Mouse (Mus musculus): ENCODE data around the gene Chst15.
A peak's percentile ranks its signal among the peaks of the same experiment; 100 is the strongest.

The Chst15 gene

GRCm38 (mm10) chr7:132302508-132303241 lies 14.4 kb downstream of the Chst15 start:
- DNase-seq (ENCODE audit: low spot score in 2 of 2) = no peak

GRCm38 (mm10) chr7:132299661-132300210 lies 17.3 kb downstream of the Chst15 start:
- DNase-seq (ENCODE audit: low spot score in 2 of 2) = no peak

DNA sequence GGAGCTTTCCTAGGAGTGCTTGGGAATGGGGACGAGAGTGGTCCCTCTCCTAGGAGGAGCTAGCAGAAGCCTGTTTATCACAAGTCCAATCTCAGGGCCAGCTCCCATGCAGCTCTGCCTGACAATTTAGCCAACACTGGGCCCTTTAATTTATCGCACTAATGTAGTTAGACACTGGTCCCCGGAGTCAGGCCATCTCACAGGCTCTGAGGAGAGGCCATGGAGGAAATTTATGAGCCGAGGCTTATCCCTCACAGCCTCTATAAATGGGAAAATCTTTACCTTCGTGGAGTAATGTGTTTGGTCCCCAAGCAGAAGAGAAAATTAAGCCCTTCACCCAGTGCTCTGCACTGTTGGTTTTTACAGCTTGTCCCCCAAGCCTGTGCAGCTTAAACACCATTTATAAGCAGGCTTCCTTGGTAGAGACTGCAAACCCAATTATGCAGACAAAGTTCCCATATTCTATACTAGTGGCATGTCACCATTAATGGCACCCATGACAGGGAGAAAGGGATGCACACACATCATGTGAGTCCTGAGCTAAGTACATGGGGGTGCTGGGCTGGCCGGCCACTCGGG lies 18.5 kb downstream of the Chst15 start:
- DNase-seq (ENCODE audit: low spot score in 2 of 2) = no peak

- DNase-seq (ENCODE audit: low spot score in 2 of 2) = no peak
These were observed 20.2 kb downstream of the Chst15 start for GRCm38 (mm10) chr7:132296661-132297443.

DNA sequence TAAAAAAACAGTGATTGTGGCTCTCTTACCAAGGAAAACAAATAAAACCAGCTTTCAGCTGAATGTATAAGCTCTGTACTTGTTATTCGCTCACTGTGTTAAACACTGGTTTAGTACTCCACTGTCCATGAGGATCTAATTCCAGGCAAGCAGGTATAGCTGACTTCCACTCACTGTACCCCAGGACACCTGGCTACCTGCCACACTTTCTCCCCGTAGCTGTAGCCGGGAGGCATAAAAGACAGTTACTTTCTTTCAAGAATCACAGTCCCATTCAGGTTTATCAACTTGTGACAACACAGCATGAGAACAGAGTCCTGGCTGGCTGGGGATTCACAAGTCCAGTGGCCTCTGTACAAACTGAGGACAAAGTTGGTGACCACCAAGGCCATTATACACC lies 20.9 kb downstream of the Chst15 start:
- no peak for DNase-seq (ENCODE audit: low spot score in 2 of 2)

- no peak for DNase-seq (ENCODE audit: low spot score in 2 of 2)
These were observed 29.7 kb downstream of the Chst15 start for GRCm38 (mm10) chr7:132287340-132287664.

DNA sequence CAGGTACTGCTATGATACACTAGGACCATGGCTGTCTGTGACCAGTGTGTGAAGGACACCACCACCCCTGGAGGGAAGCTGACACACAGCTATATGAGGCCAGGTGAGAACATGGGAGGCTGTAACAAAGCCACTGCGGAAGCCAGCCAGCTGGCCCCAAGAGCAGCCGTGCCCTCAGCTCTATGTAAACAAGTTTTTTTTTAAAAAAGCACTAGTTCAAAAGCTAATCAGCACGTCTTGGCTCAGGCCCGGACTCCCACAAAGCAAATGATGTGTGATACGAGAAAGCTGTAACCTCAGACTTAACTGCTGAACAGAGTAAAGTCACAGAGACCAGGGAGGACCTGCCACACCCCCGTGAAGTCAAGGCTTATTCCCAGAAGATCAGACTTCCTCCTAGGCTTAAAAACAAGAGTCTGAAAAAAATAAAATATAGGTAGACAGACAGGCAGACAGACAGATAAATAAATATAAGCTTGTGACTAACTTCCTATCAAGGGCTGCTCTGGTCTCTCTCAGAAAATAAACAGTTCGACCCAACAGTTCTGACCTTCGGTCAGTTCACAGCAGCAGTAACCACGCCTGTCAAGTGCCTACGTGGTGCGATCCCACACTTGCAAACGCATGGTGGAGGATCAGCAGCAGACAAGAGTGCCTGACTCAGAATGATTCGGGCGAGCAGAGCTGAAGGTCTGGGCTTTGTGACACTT lies 30.2 kb downstream of the Chst15 start:
- peak; percentile 23 to 36 for DNase-seq (ENCODE audit: low spot score in 2 of 2)

DNA sequence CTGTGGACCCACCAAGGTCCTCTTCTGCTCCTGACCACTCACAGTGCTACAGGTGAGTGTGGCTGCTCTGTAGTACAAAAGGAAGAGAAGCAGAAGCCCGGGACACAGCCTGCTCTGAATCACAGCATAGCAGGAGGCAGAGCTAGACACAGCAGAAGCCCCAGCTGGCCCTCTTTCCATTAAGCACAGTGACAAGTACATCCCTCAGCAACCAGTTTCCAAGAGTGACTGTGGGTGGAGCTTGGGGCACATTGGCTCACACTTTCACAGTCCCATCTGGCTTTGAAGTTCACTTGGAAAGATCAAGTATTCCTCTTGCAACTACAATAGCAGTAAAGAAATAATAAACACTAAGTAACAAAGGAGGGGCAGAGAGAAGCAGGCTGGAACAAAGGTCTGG lies 32.2 kb downstream of the Chst15 start:
- no peak for DNase-seq (ENCODE audit: low spot score in 2 of 2)

GRCm38 (mm10) chr7:132284048-132284737 lies 32.8 kb downstream of the Chst15 start:
- DNase-seq (ENCODE audit: low spot score in 2 of 2) = no peak

DNA sequence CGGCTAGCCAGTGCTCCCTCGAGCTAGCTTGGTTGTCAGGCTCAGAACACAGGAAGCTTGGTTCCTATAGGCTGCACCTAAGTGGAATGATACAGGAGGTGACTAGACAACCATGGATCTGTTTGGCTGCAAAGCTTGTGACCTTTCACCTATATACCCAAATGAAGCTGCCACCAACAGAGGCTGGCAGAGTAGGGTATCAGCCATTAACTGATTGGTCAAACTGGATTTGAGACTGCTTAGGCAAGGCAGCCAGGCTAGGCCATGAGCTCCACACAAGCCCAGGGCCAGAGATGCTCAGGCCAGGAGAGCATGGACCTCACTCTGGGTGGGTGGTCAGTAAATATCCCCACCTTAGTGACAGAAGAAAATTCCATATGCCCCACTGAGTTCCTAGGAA lies 34.5 kb downstream of the Chst15 start:
- DNase-seq (ENCODE audit: low spot score in 2 of 2) = no peak

DNA sequence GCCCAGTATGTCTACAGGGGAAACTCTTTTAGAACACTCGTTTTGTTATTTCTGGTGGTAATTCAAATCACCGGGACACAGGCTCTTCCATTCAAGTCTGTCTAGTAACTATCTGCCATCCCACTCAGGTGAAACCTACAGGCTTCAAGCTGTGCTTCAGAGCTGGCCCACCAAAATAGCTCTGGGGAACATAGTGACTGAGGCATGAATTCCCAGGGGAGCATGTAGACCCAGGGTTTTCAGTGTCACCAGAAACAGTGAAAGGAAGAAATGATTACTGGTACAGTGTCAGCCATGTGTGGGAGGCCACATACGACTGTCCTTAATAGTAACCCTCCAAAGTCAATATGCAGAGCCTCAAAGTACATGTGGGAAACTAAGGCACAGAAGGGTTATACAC lies 34.9 kb downstream of the Chst15 start:
- no peak for DNase-seq (ENCODE audit: low spot score in 2 of 2)

DNA sequence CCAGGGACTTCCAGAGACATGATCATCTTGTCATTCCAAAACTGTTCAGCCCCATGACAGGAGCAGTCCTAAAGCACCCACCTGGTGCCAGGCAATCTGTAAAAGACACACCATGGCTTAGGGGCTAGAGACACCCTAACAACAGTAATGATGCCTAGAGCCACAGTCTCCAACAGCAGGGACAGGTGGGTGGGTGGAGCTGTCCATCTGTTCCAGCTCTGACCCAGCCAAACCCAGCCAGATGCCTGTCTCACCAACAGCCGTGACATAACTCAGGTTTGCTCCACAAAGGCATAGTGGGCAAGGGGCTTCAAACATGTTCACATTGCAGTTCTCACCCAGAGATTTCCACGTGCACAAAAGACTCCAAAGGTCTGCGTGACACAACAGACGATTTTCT lies 35.3 kb downstream of the Chst15 start:
- no peak for DNase-seq (ENCODE audit: low spot score in 2 of 2)

DNA sequence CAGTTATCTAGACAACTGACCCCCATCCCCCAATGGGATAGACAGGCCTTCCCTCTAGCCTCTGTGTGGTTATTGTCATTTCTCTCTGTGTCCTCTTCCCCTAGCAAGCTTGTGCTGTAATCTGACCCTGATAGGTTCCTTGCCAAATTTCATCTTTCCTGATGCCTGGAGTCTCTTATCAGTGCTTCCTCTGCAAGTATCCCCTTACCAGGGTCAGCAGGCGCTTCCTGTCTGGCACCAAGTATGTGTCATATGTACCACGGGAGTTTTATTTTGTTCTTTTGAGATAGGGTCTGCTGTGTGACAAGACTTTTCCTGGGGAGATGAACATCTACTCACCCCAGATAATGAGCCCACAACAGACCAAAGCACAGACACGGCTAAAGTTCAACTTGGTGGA lies 38.4 kb downstream of the Chst15 start:
- DNase-seq (ENCODE audit: low spot score in 2 of 2) = no peak

- no peak for DNase-seq (ENCODE audit: low spot score in 2 of 2)
These were observed 40.7 kb downstream of the Chst15 start for GRCm38 (mm10) chr7:132276287-132276686.

DNA sequence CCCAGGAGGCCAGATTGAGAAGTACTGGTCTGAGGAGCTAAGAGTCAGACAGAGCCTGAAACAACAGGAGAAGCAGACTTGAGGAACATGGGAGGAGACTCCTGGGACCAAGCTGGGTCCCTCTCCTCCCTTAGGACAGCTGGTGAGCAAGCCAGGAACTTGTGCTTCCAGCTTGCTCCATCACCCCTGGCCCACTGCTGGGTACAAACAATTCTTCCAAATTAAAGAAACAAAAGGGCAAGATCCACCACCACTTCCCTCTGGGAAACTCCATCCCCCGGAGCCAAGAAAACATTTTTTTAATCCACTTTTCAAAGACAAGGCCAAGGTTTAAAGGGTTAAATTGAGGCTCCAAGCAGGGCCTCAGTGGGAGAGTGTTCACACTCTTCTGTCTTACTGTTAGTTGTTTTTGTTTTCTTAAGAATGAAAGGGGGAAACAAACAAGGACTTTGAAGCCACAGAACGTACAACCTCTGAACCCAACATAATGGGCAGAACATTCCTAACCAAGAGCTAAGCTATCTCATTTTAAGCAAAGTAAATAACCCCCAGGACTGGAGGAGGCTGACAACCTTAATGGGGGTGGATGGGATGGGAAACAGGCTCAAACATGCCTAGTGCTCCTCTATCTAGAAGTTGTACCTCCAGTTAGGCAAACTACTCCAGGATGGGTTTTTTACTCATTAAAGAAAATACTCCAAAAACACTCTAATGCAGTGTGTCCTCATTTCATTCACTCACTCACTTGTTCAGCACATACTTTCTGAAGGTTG lies 43.1 kb downstream of the Chst15 start:
- no peak for DNase-seq (ENCODE audit: low spot score in 2 of 2)

DNA sequence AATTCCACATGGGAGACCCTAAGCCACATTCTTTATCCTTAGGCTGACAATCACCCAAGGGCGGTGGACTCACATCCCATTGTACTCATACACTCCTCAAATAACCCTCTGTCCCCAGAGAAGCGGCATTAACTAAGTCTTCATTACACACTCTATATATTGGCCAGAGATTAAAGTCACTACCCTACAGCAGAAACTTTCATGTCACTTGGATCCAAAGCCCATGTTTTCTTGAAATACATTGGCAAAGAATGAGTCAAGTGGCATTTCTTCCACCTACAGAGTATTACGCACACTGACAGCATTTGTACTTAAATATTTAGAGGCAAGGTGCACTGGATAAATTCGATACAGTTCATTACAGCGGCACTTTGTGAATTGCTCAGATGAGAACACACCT lies 44.0 kb downstream of the Chst15 start:
- no peak for DNase-seq (ENCODE audit: low spot score in 2 of 2)

DNA sequence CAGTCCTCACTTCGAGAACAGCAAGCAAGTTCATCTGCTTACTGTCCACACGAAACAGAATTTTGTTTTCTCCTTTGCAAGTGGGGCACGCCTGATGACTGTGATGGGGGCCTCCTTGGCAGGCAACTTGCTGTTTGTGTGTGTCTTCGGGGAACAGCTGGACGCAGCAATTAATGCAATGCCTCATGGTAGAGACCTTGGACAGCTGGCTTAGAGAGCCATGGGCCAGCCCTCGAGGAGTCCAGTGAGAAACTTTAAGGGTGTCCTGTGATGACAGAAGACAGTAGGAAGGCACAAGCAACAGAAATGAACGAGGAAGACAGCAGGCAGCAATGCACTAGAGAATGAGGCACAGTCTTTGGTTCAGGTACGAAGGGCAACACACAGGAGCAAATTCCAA lies 46.7 kb downstream of the Chst15 start:
- DNase-seq (ENCODE audit: low spot score in 2 of 2) = no peak

GRCm38 (mm10) chr7:132269661-132270060 lies 47.4 kb downstream of the Chst15 start:
- no peak for DNase-seq (ENCODE audit: low spot score in 2 of 2)

- no peak for DNase-seq (ENCODE audit: low spot score in 2 of 2)
These were observed 49.1 kb downstream of the Chst15 start for GRCm38 (mm10) chr7:132267721-132268498.

DNA sequence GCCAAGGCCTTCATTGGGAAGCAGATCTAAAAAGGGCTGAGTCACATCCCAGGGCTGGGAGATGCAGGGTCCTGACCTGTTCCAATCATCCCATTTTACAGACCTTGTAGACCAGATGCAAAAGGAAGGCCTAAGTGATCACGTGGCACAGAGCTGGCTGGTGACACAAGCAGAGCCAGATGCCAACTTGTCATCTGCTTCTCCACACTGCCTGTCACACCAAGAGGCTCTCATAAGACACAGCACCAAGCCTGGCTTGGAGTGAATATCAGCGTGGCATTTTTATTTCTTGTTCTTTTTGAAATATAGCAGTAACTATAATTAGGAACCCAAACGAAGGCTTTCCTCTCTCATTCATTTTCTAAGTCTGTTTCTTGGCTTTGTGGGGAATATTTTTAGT lies 52.3 kb downstream of the Chst15 start:
- DNase-seq (ENCODE audit: low spot score in 2 of 2) = no peak

All from urinary bladder, adult 18-20 months (tissue).